Mouse (Mus musculus): Measurements from ENCODE around the gene Gm813. TPM values are rescaled to one million over a fixed set of nuclear protein-coding genes. Genes with fewer than 3 reads are reported as not detected.

The Gm813 gene
- polyA plus RNA-seq, 1 experiment from 2014 or later: not detected

DNA sequence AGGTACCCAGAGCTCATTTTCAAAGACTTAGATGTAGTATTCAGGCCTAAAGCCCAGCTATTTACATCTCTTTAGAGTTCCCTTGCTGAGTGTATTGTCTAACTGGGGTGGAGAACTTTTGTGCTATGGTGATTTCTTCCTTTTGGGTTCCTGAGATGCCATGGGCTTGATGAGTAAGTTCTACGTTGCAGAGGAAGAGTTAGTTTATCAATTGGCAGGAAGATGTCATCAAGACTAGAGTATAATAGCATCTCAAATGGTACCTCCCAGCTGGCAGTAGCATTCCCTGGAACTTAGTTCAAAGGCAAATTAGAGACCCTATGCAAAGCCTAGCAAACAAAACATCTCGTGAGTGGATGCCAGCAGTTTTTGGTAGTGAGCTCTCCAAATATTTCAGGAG lies 19.1 kb upstream of the Gm813 start:
- no peak overlapping the region for H3K4me2 ChIP-seq
- no peak overlapping the region for H3K4me3 ChIP-seq
- H3K9me3 ChIP-seq: no peaks in the 10 kb centered on the region
- no peak for ATAC-seq (ENCODE audit: low FRiP score, low read depth)
- no peak overlapping the region for H3K9ac ChIP-seq
- H3K27me3 ChIP-seq: no peaks in the 10 kb centered on the region
- 54% methylated on average over 2 of the region's 2 CpGs for WGBS
- H3K27ac ChIP-seq (replicated peaks): no peak overlapping the region
- no peaks in the 10 kb centered on the region for H3K36me3 ChIP-seq
- no peaks in the 10 kb centered on the region for H3K4me1 ChIP-seq (replicated peaks)

DNA sequence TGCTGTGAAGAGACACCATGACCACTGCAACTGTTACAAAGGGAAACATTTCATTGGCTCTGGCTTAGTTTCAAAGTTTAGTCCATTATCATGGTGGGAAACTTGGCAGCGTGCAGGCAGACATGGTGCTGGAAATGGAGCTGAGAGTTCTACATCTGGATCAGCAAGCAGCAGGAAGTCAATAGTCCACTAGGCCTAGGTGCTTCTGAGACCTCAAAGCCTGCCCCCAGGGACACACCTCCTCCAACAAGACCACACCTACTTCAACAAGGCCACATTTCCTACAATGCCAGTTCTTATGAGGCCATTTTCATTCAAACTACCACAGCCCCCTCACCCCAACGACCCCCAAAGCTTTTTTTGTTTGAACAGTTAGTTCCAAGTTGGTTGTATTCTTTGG lies 13.0 kb upstream of the Gm813 start:
- no peaks in the 10 kb centered on the region for H3K9me3 ChIP-seq
- H3K27me3 ChIP-seq: no peaks in the 10 kb centered on the region
- H3K36me3 ChIP-seq: no peaks in the 10 kb centered on the region
- no peak overlapping the region for H3K4me3 ChIP-seq
- WGBS: 68% methylated on average over 2 of the region's 2 CpGs
- no peaks in the 10 kb centered on the region for H3K4me1 ChIP-seq (replicated peaks)
- H3K4me2 ChIP-seq: no peak overlapping the region
- ATAC-seq (ENCODE audit: low FRiP score, low read depth): no peak
- H3K9ac ChIP-seq: no peak overlapping the region
- H3K27ac ChIP-seq (replicated peaks): no peak overlapping the region

- no peak for ATAC-seq (ENCODE audit: low FRiP score, low read depth)
- Histone ChIP-seq H3K27me3 (no peaks in the 10 kb centered on the region), H3K9ac (no peak overlapping the region), H3K4me3 (no peak overlapping the region), H3K9me3 (no peaks in the 10 kb centered on the region), H3K4me1 (replicated peaks) (no peaks in the 10 kb centered on the region), H3K36me3 (no peaks in the 10 kb centered on the region), H3K27ac (replicated peaks) (no peak overlapping the region), H3K4me2 (no peak overlapping the region)
- 90% methylated on average over 5 of the region's 5 CpGs for WGBS
Measured at GRCm38 (mm10) chr16:58628968-58629367, 12.2 kb upstream of the Gm813 start.

DNA sequence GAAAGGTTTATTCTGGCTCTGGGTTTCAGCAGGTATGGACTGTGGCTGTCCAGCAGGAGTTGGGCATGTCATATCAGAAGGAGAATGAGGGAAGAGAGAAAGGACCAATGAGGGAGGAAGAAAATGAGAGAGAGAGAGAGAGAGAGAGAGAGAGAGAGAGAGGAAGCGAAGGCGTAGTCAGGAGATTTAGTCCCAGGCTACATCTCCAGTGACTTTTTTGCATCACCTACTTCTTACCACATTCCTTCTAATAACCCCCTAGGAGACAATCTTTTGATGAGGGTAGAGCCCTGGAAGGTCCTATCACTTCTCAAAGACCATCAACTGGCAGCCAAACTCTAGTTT lies 11.5 kb upstream of the Gm813 start:
- no peak overlapping the region for H3K27ac ChIP-seq (replicated peaks)
- no peak for ATAC-seq (ENCODE audit: low FRiP score, low read depth)
- no peaks in the 10 kb centered on the region for H3K4me1 ChIP-seq (replicated peaks)
- H3K4me3 ChIP-seq: no peak overlapping the region
- WGBS: 96% methylated on average over 2 of the region's 2 CpGs
- H3K9me3 ChIP-seq: no peaks in the 10 kb centered on the region
- no peaks in the 10 kb centered on the region for H3K27me3 ChIP-seq
- no peak overlapping the region for H3K9ac ChIP-seq
- no peak overlapping the region for H3K4me2 ChIP-seq
- no peaks in the 10 kb centered on the region for H3K36me3 ChIP-seq

DNA sequence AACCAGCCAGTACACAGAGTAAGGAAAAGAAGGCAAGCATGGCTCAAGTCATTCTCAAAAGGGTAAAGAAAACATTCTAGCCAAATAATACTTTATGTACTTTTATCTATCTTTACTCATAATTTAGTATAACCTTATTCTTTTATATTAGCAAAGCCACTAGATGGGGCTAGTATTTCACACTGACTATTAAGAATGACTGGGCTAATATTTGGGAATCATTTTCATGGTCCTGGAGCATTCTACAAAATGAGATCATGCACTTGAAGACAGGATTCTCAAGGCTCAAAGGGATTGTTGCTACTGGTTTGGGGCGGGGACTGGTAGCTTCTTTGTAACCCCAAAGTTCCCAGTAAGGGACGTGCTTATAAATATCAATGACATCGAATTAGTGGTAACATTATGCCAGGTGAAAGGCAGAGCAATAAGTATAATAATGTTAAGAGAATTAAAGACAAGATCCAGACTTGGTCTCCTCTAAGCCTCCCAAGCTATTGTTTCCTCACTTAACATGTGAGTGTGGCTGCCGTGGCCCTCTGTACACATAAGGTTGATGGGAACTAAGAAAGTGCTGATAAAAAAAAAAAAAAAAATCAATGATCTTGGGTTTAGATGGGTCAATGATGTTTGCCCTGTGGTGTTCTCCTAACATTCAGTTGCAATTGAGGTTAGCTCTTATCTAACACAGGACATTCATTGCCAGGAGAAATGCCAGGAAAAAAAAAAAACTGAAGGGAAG lies 11.0 kb upstream of the Gm813 start:
- H3K4me3 ChIP-seq: no peak overlapping the region
- no peak overlapping the region for H3K27ac ChIP-seq (replicated peaks)
- H3K27me3 ChIP-seq: no peaks in the 10 kb centered on the region
- WGBS: 90% methylated on average over 4 of the region's 4 CpGs
- no peak for ATAC-seq (ENCODE audit: low FRiP score, low read depth)
- no peaks in the 10 kb centered on the region for H3K36me3 ChIP-seq
- no peak overlapping the region for H3K4me2 ChIP-seq
- H3K9ac ChIP-seq: no peak overlapping the region
- H3K9me3 ChIP-seq: no peaks in the 10 kb centered on the region
- H3K4me1 ChIP-seq (replicated peaks): no peaks in the 10 kb centered on the region

GRCm38 (mm10) chr16:58623944-58624343 lies 7.2 kb upstream of the Gm813 start:
- no peak overlapping the region for H3K4me3 ChIP-seq
- H3K4me1 ChIP-seq (replicated peaks): no peaks in the 10 kb centered on the region
- no peak overlapping the region for H3K4me2 ChIP-seq
- no peaks in the 10 kb centered on the region for H3K9me3 ChIP-seq
- no peaks in the 10 kb centered on the region for H3K27me3 ChIP-seq
- no peak for ATAC-seq (ENCODE audit: low FRiP score, low read depth)
- 90% methylated on average over 6 of the region's 6 CpGs for WGBS
- H3K36me3 ChIP-seq: no peaks in the 10 kb centered on the region
- H3K9ac ChIP-seq: no peak overlapping the region
- no peak overlapping the region for H3K27ac ChIP-seq (replicated peaks)

DNA sequence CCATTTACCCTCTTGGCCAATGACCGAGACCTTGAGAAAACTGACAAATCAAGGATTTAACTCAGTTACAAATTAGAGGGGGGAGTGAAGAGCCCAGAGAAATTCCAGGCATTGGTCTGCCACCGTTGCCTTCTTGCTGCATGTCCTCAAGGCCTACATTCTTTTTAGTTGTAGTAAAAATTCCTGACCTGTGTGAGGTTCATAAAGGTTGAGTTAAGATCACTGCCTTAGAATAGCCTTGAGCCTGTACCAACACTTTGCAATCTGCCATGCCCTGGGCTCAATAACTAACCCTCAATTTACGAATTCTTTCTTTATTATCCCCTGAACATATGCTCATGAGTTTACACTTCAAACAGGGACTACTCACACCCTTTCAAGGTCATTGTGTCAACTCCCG lies 6.3 kb upstream of the Gm813 start:
- WGBS: 84% methylated on average over 4 of the region's 4 CpGs
- Histone ChIP-seq H3K27me3 (no peaks in the 10 kb centered on the region), H3K4me2 (no peak overlapping the region), H3K4me1 (replicated peaks) (no peaks in the 10 kb centered on the region), H3K9ac (no peak overlapping the region), H3K4me3 (no peak overlapping the region), H3K9me3 (no peaks in the 10 kb centered on the region), H3K27ac (replicated peaks) (no peak overlapping the region), H3K36me3 (no peaks in the 10 kb centered on the region)
- no peak for ATAC-seq (ENCODE audit: low FRiP score, low read depth)

DNA sequence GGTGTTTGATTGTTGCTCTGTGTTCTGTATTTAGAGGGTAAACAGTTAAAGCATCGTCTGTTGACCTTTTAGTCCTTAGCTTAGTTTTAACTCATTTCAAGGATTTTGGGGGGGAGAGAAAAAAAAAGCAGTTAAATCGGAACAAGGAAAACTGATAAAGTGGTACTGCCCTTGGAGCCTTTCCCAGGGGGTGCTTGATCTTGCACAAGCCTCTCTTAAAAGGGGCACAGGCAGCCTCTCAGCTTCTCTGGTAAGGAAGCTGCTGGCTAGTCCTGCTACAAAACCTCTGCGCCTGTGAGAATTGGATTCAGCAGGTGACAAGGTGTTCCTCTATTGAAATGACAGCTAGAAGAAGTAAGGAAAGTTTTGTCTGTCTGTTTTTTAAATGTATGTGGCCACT lies 5.6 kb upstream of the Gm813 start:
- ATAC-seq (ENCODE audit: low FRiP score, low read depth): no peak
- Histone ChIP-seq H3K4me2 (no peak overlapping the region), H3K4me3 (no peak overlapping the region), H3K9me3 (no peaks in the 10 kb centered on the region), H3K27ac (replicated peaks) (no peak overlapping the region), H3K27me3 (no peaks in the 10 kb centered on the region), H3K36me3 (no peaks in the 10 kb centered on the region), H3K9ac (no peak overlapping the region), H3K4me1 (replicated peaks) (no peaks in the 10 kb centered on the region)
- WGBS: 97% methylated on average over 3 of the region's 3 CpGs

DNA sequence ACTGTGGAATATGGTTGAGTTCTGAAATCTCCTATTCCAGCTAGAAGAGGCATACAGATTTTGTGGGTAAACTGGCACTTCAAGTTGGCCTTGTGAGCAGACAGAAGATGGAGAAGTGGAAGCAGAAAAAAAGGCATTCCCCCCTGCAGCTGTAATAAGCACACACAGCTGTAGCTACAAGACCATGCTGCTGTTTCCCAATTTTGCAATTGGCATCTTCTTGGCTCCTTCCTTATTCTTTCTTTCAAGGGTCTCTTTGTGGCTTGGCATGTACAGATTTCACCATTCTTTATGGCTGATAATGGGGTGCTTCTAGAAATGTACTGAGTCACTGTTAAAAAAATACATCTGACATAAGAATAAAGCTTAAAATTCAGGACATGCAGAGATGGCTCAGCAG lies 568 bp upstream of the Gm813 start:
- H3K4me2 ChIP-seq: no peak overlapping the region
- no peak for ATAC-seq (ENCODE audit: low FRiP score, low read depth)
- no peaks in the 10 kb centered on the region for H3K36me3 ChIP-seq
- H3K27ac ChIP-seq (replicated peaks): no peak overlapping the region
- H3K4me3 ChIP-seq: no peak overlapping the region
- no peaks in the 10 kb centered on the region for H3K4me1 ChIP-seq (replicated peaks)
- no peaks in the 10 kb centered on the region for H3K9me3 ChIP-seq
- no peak overlapping the region for H3K9ac ChIP-seq
- no peaks in the 10 kb centered on the region for H3K27me3 ChIP-seq

DNA sequence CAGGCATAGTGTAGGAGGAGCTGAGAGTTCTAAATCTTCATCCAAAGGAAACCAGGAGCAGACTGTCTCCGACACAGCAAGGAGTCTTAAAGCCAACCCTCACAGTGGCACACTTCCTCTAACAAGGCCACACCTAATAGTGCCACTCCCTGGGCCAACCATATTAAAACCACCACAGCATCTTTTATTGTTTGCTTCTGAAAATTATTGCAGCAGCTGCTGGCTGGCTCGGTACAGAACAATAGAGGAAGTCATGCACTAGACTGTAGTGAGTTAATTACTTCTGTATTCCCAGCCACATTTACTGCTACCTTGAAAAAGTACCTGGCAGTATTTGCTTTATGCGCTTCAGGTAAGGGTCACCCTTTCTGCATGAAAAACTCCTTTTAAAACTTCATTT lies 3.8 kb downstream of the Gm813 start:
- H3K9me3 ChIP-seq: no peaks in the 10 kb centered on the region
- WGBS: 69% methylated on average over 3 of the region's 3 CpGs
- no peak for ATAC-seq (ENCODE audit: low FRiP score, low read depth)
- no peaks in the 10 kb centered on the region for H3K4me1 ChIP-seq (replicated peaks)
- H3K4me2 ChIP-seq: no peak overlapping the region
- no peaks in the 10 kb centered on the region for H3K36me3 ChIP-seq
- no peak overlapping the region for H3K9ac ChIP-seq
- no peak overlapping the region for H3K4me3 ChIP-seq
- no peaks in the 10 kb centered on the region for H3K27me3 ChIP-seq
- no peak overlapping the region for H3K27ac ChIP-seq (replicated peaks)

- H3K4me2 ChIP-seq: no peak overlapping the region
- no peaks in the 10 kb centered on the region for H3K9me3 ChIP-seq
- no peaks in the 10 kb centered on the region for H3K36me3 ChIP-seq
- no peak overlapping the region for H3K9ac ChIP-seq
- no peak overlapping the region for H3K4me3 ChIP-seq
- no peak overlapping the region for H3K27ac ChIP-seq (replicated peaks)
- 93% methylated on average over 5 of the region's 5 CpGs for WGBS
- H3K4me1 ChIP-seq (replicated peaks): no peaks in the 10 kb centered on the region
- ATAC-seq (ENCODE audit: low FRiP score, low read depth): no peak
- H3K27me3 ChIP-seq: no peaks in the 10 kb centered on the region
Measured at GRCm38 (mm10) chr16:58607101-58607500, 9.7 kb downstream of the Gm813 start.

GRCm38 (mm10) chr16:58604680-58605079 lies 12.1 kb downstream of the Gm813 start:
- Histone ChIP-seq H3K4me2 (no peak overlapping the region), H3K27me3 (no peaks in the 10 kb centered on the region), H3K36me3 (no peaks in the 10 kb centered on the region), H3K27ac (replicated peaks) (no peak overlapping the region), H3K4me3 (no peak overlapping the region), H3K9ac (no peak overlapping the region), H3K4me1 (replicated peaks) (no peaks in the 10 kb centered on the region), H3K9me3 (no peaks in the 10 kb centered on the region)
- ATAC-seq (ENCODE audit: low FRiP score, low read depth): no peak

DNA sequence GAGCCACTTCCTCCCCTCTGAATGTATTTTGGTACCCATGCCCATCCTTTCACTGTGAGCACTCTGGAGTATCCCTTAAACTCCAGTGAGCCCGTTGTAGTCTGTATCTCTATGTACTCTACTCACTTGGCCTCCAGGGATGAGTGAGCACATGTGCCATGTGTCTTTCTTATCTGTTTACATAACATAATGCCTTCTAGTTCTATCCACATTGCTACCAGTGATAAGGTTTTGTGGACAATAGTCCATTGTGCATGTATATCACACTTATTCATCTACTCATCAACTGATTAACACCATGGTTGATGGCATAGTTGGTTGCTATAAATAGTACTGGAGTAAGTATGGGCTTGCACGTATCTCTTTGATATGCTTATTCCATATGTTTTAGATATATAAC lies 12.9 kb downstream of the Gm813 start:
- Histone ChIP-seq H3K9me3 (no peaks in the 10 kb centered on the region), H3K36me3 (no peaks in the 10 kb centered on the region), H3K4me2 (no peak overlapping the region), H3K27ac (replicated peaks) (no peak overlapping the region), H3K27me3 (no peaks in the 10 kb centered on the region), H3K4me3 (no peak overlapping the region), H3K4me1 (replicated peaks) (no peaks in the 10 kb centered on the region), H3K9ac (no peak overlapping the region)
- ATAC-seq (ENCODE audit: low FRiP score, low read depth): no peak
- 90% methylated on average over 2 of the region's 2 CpGs for WGBS
